Mouse (Mus musculus) lung, adult 2 months (tissue): ENCODE measurements around the gene Spc24. TPM values are rescaled to one million over a fixed set of nuclear protein-coding genes. Genes with fewer than 3 reads are reported as not detected.

Experiments
- DNase-seq: peaks from one replicate; pipeline ENCODE4 v3.0.0; 2022
- H3K4me1 ChIP-seq: fragments of 200-500 bp; 2 replicates; pipeline ENCODE4 v1.6.1; 2011; ENCODE audit warnings: low read length; ENCODE audit not compliant: control insufficient read depth, insufficient read depth
- H3K4me3 ChIP-seq: fragments of 200-500 bp; replicated peaks from 2 replicates; pipeline ENCODE3; 2011; ENCODE audit warnings: low read depth, mild to moderate bottlenecking, control low read depth, low read length; ENCODE audit errors: extremely low read depth
- CTCF ChIP-seq: fragments of 200-500 bp; IDR thresholded peaks from 2 replicates; pipeline ENCODE4 v1.5.1; 2011; ENCODE audit warnings: mild to moderate bottlenecking, low read length, control low read depth; ENCODE audit not compliant: insufficient read depth
- POLR2A ChIP-seq: fragments of 200-500 bp; IDR thresholded peaks from 2 replicates; pipeline ENCODE4 v1.6.1; 2011; ENCODE audit warnings: low read depth, mild to moderate bottlenecking, control low read depth, low read length, borderline replicate concordance; ENCODE audit errors: extremely low read depth
- WGBS: fragments of 180-500 bp; shearing (Covaris S2); methylation state at CpG from one replicate; pipeline ENCODE4 v1.1.7; 2018; 5-methylcytosine and 5-hydroxymethylcytosine counted together
- polyA plus RNA-seq: library from polyadenylated mRNA; depleted of rRNA; stranded (reverse); fragments of >200 nt; gene quantifications from 2 replicates; pipeline ENCODE4 v1.2.3, GENCODE M21; 2012

The Spc24 gene
- polyA plus RNA-seq, 1 experiment: 3.2 TPM

- DNase-seq: no peak
- H3K4me3 ChIP-seq: no peak overlapping the region
- 78% methylated on average over 3 of the region's 3 CpGs for WGBS
- peaks cover 18% of the 10 kb centered on the region for H3K4me1 ChIP-seq
- TF ChIP-seq POLR2A (no peak), CTCF (no peak)
Measured at GRCm38 (mm10) chr9:21750370-21750769, 9.7 kb downstream of the Spc24 start.

- DNase-seq: no peak
- peaks cover 16% of the 10 kb centered on the region for H3K4me1 ChIP-seq
- TF ChIP-seq CTCF (no peak), POLR2A (no peak)
- 82% methylated on average over 6 of the region's 6 CpGs for WGBS
- no peak overlapping the region for H3K4me3 ChIP-seq
Measured at GRCm38 (mm10) chr9:21749382-21750118, 10.6 kb downstream of the Spc24 start.

GRCm38 (mm10) chr9:21748491-21748890 lies 11.6 kb downstream of the Spc24 start:
- WGBS: 56% methylated on average over 10 of the region's 10 CpGs
- no peak overlapping the region for H3K4me3 ChIP-seq
- TF ChIP-seq POLR2A (no peak), CTCF (no peak)
- DNase-seq: no peak
- peaks cover 14% of the 10 kb centered on the region for H3K4me1 ChIP-seq

DNA sequence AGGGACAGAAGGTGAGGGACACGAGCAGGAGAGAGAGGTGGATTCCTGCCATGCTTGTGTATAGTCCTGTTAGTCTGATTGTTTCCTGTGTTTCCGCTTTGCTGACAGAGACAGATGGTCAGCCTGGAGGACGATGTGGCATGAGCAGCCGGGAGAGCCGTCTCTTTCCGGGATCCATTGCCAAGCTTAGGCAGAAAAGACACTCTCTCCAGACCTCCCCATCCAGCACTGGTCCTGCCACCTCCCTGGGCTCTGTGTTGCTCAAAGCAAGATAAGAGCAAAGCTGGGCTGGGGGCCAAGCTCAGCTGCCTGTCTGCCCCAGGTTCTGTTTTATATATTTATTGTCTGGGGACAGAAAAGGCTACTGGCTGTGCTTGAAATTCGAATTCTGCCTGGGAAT lies 12.1 kb downstream of the Spc24 start:
- TF ChIP-seq CTCF: no peak
- no peak for TF ChIP-seq POLR2A
- 20% methylated on average over 7 of the region's 7 CpGs for WGBS
- no peak for DNase-seq
- Histone ChIP-seq H3K4me3 (no peak overlapping the region), H3K4me1 (peaks cover 13% of the 10 kb centered on the region)

DNA sequence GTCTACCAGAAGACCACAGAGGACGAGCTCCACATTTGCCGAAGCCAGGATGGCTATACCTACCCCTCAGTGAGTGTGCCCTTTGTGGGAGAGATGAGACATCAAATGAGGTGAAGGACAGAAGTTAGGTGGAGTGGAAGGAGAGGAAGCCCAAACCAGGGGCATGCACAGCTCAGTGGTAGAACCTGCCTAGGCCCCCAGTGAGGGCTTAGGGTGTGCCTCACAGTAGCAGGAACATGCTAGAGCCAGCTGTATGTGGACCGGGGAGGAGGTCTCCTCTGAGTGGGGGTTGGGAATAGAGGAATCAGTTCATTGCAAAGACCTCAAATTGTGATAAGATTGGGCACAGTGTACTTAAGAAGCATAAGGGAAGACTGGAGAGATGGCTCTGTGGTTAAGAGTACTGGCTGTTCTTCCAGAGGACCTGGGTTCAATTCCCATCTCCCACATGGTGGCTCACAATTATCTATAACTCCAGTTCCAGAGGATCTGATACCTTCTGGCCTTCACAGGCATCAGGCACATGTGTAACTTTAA lies 12.8 kb downstream of the Spc24 start:
- no peak for DNase-seq
- Histone ChIP-seq H3K4me3 (no peak overlapping the region), H3K4me1 (peaks cover 9% of the 10 kb centered on the region)
- TF ChIP-seq POLR2A (no peak), CTCF (no peak)
- WGBS: 92% methylated on average over 3 of the region's 3 CpGs

DNA sequence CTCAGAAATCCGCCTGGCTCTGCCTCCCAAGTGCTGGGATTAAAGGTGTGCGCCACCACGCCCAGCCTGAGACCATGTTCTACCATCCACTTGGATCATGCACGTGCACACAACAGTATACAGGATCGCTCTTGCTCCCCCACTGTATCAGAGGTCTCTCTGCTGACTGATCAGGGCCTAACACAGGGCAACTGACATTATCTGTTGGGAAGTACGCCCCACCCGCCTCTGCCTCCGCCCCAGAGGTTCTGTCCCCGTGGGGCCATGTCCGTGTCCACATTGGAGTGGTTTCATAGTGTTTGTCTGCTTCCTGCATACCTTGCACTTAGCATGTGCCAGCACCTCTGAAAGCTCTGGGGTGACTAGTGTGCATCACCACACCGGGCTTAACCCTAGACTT lies 18.6 kb downstream of the Spc24 start:
- TF ChIP-seq CTCF: no peak
- no peak for TF ChIP-seq POLR2A
- DNase-seq: no peak
- Histone ChIP-seq H3K4me3 (no peak overlapping the region), H3K4me1 (peaks cover 3% of the 10 kb centered on the region)
- WGBS: 92% methylated on average over 11 of the region's 11 CpGs

- no peak for DNase-seq
- TF ChIP-seq CTCF: no peak
- TF ChIP-seq POLR2A: no peak
- Histone ChIP-seq H3K4me3 (no peak overlapping the region), H3K4me1 (peaks cover 7% of the 10 kb centered on the region)
- 93% methylated on average over 14 of the region's 14 CpGs for WGBS
Measured at GRCm38 (mm10) chr9:21740427-21740826, 19.7 kb downstream of the Spc24 start.

DNA sequence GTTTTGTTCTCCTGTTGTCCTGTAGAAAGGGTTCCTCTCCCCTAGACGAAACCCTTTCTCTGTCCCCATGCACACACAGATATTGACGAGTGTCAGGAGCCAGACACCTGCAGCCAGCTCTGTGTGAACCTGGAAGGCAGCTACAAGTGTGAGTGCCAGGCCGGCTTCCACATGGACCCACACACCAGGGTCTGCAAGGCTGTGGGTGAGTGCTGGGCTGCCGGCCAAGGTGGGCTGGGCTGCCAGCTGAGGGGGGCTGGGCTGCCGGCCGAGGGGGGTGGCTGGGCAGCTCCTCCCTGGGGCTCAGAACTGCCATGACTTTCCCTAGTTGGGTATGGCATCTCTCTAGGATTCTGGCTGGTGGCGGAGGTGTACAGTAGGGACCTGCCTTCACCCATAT lies 21.3 kb downstream of the Spc24 start:
- no peak overlapping the region for H3K4me3 ChIP-seq
- no peak for DNase-seq
- H3K4me1 ChIP-seq: peaks cover 7% of the 10 kb centered on the region
- 85% methylated on average over 7 of the region's 7 CpGs for WGBS
- TF ChIP-seq CTCF (no peak), POLR2A (no peak)

- Histone ChIP-seq H3K4me1 (peaks cover 7% of the 10 kb centered on the region), H3K4me3 (no peak overlapping the region)
- WGBS: 82% methylated on average over 10 of the region's 10 CpGs
- TF ChIP-seq POLR2A (no peak), CTCF (no peak)
- no peak for DNase-seq
Measured at GRCm38 (mm10) chr9:21737188-21737587, 22.9 kb downstream of the Spc24 start.

DNA sequence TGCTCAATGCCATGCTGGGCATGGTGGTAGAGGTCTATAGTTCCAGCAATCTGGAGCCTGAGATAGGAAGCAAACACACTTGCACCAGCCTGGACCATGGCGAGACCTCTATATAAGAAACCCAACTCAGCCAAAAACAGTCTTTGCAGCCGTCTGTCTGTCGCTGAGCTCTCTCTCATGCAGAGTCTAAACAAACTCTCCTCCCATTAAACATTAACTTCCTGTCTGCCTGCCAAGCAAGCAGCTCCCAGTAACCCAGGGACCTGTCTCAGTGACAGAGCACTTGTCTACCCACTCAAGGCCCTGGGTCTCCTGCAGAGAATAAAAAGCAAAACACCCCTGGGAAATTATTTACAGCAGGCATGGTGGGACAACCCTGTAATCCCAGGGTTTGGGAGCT lies 23.5 kb downstream of the Spc24 start:
- Histone ChIP-seq H3K4me1 (peaks cover 7% of the 10 kb centered on the region), H3K4me3 (no peak overlapping the region)
- 23% methylated on average over 3 of the region's 3 CpGs for WGBS
- TF ChIP-seq POLR2A (no peak), CTCF (no peak)
- DNase-seq: no peak
